Mouse (Mus musculus): ENCODE measurements around the gene Eml1.

DNA sequence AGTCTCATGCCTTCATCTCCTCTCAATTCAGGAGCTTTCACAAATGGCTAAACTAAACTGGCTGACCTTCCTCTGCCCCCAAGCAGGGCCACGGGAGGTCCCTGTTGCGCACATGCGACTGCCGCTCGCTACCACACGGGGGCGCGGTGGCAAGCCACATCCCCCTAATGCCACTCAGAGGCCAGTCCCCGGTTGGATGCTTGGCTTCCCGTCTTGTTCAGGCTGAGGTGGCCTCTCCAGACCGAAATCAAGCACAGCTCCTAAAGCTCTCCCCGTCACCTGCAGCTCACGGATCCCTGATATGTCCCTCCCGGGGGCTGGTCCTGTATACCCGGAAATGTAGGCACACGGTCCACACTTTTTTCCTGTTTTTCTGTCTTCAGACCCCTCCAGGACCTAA is 37.7 kb upstream of the Eml1 start:
- TF ChIP-seq CHD2 (IDR thresholded peaks at IDR 0.05; ENCODE audit: low read depth, low read length) (no peak), ZNF384 (IDR thresholded peaks at IDR 0.05; ENCODE audit: low read depth, low read length) (no peak)
